Mouse (Mus musculus) gastrocnemius, postnatal 25 days (tissue): ENCODE measurements around the gene Ambp. TPM values are rescaled to one million over a fixed set of nuclear protein-coding genes. Genes with fewer than 3 reads are reported as not detected.

Experiments
- DNase-seq: peaks from one replicate; pipeline ENCODE4 v3.0.0; 2022
- long read RNA-seq, 2 experiments: library from polyadenylated mRNA; stranded (forward); transcript quantifications; one replicate each; pipeline ENCODE4 v2.0.0; 2021
- total RNA-seq, 2 experiments: library from RNA; stranded (reverse); gene quantifications; 1 replicate in 1 of 2; 2 replicates in 1 of 2; pipeline ENCODE4 v1.2.3; 2021

The Ambp gene
- total RNA-seq: not detected
- long read RNA-seq, experiment 1: 0 reads
- long read RNA-seq, experiment 2: 0 reads

GRCm38 (mm10) chr4:63154699-63155098 lies at the start of gene Ambp:
Gene Ambp (minus strand): TSS chr4:63154799.
- DNase-seq: no peak

DNA sequence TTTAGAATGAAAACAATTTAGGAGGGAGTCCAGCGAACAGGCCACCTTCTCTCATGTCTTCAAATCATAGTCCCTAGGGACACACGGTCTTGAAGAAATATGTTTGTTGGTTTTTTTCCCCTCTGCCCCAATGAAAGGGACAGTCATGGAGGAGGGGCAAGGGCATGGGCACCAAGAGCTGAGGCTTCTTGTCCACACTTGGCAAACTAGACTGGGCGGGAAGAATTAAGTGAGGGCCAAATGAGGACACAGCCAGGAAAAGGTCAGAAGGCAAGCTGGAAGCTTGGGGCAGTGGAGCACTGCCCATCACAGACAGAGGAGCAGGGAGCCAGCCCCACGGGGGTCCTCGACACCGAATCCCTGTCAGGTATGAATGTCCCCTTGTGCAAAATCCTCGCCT lies 49.3 kb upstream of the Ambp start:
- DNase-seq: no peak

DNA sequence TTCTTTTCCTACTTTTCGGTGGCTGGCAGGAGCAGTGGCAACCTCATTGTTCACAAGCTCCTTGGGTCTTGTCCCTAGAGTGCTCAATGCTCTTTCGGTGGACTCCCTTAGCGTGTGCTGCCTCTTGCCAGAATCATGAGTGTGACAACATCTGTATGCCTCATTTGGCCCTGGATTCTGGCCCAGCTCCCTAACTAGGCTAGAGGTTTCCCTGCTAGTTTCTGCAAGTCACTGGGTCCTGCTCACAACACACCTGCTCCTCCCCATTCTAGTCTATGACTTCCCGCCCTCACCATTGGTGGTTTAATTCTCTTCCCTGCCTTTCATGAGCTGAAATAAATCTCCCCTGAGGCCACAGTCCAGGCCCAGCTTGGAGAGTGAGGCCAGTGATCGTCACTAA lies 44.8 kb upstream of the Ambp start:
- DNase-seq: no peak

- no peak for DNase-seq
Measured at GRCm38 (mm10) chr4:63194366-63194765, 39.8 kb upstream of the Ambp start.

DNA sequence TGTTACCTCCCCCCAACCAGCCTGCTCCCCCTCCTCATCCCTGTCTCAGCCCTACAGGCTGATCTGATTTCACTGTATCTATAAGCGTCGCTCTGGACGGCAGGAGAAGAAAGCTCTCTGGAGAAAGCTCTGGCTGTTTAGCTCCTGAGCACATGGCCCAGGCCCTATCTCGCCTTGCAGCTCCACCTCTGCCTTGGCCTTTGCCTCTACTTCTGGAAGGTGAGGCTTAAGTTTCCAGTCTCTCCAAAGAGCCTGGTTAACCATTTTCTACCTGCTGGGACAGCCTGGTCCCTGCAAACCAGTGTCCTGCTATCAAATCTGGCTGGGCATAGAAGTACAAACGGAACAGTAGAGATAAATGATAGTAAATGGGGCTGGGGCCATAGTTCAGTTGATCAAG lies 37.0 kb upstream of the Ambp start:
- DNase-seq: no peak

DNA sequence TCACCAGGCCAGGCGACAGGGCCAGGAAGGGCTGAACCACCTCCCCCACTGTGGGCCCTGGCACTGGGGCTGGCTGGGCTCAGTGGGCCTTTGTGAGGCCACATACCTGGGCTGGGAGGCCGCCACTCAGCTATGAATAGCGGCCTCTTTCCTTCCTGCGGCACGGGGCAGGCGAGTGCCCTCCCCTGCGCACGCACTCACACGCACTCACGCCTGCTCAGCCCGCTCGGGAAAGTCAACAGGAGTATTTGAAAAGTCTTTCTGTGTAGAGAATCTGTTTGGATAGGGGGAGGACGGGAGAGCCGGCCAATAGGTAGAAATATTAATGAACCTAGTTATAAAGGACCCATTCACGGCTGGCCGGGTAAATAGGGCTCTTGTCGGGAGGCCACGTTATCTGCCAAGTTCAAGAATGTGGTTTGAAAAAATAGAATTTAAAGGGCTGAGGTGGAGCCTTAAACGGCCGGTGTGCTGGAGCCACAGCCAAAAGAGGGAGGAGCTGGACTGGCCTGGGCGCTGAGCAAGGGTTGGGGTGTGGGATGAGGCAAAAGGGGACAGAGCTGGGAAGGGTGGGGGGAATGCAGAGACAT lies 31.8 kb upstream of the Ambp start:
- no peak for DNase-seq

- no peak for DNase-seq
Measured at GRCm38 (mm10) chr4:63181556-63181955, 27.0 kb upstream of the Ambp start.

DNA sequence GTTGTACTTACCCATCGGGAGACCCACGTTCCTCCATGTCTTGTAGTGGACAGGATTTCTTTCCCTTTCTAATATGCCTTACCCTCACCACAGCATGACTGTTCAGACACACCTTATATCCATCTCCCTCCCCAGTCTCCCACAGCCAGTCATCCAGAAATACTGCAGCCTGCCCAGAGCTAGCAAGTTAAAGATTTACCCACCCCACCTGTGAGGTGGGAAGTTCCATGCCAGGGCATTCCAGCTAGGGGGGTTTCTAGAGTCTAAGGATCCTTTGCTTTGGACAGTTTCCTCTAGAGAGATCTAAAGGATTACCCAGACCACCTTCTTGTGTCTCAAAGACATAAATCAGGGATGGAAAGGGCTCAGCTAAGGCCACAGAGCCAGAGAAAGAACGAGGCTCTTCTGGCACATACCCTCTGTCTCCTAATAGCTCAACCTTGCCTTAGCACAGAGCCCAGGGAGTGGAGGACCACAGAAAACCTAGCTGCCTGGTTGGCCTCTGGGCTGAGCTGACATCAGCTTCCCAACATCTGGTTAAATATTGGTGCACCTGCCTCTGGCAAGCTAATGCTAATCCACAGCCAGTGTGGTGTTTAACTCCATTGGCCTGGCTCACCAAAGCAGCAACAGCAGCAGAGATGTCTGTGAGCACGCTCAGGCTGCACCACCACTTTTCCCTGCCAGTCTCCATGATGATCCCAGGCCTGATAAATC lies 17.5 kb upstream of the Ambp start, which contains the start of gene Kif12:
TSS of gene Kif12 (minus strand) at position 163 of the 717 bp plus-strand sequence.
- DNase-seq: no peak

DNA sequence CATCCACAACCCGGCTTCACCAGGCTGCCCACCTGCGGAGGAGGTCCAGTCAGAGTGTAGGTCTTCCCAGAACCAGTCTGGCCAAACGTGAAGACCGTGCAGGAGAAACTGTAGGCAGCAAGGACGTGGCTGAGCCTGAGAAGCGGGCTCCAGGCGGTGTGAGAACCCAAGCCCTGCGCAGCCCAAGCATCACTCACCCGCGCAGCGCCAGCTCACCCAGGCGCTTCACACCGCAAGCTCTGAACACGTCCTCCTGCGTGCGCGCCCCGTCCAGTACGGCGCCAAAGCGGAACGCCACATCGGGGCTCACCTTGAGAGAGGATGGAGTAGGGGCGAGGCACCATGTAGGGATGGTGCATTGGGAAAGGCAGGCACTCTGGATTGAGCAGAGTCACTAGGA lies 16.5 kb upstream of the Ambp start:
- DNase-seq: no peak

DNA sequence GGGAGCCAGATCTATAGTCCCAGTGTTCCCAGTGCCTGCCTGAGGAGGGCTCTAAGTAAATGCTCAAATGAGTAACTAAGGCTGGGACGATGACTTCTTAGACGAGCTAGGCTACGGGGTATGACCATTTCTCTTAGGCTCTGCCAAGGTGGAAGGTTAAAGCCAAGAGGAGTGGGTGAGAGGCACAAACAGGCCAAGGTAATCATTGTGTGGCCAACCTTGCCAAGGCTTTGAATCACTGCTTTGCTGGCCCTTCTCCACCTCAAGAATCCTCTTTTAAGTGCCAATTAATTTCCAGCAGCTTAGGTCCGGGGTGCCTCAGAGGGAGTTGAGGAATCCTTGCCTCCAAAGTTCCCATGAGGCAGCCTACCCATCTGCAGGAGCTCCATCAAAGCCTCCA lies 15.5 kb upstream of the Ambp start:
- no peak for DNase-seq

DNA sequence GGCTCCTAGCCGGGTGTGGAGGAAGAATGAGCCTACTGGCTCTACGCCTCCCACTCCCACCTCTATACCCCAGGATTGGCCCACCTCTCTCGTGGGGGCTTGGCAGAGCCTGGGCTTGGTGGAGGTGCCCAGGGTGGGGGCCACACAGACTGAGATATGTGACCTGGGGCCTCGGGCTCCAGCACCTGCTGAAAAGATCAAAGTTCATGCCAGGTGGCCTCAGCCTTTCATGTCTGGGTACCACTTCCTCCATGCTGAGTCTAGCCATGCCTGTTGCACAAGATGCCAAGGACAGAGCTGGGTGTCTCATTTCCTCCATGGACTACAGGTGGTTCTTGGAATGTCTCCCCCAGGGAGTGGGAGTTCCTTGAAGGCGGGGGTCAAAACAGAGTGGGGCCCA lies 11.7 kb upstream of the Ambp start:
- no peak for DNase-seq

GRCm38 (mm10) chr4:63165636-63166035 lies 11.0 kb upstream of the Ambp start:
- no peak for DNase-seq

- DNase-seq: peak; percentile 64
Measured at GRCm38 (mm10) chr4:63158961-63159592, 4.5 kb upstream of the Ambp start.

GRCm38 (mm10) chr4:63158192-63158591 lies 3.6 kb upstream of the Ambp start:
- DNase-seq: no peak

GRCm38 (mm10) chr4:63156726-63157634 lies 2.4 kb upstream of the Ambp start:
- no peak for DNase-seq

DNA sequence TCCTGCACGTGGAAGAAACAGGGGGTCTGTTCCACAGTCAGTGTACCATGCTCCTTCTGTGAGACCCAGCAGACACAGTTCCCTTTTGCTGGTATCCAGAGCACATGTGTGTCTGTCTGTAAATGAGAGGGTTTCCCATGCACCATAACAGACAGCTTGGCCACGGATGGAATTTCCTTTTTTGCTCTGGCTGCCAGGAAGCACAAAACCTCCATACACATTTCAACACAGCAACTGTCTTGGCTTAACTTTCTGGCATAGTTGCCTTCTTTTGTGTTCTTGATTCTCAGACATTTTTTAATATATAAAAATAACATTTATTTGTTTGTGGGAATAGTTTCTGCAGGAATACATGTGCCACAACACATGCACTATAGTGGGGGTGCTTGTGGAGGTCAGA lies 997 bp upstream of the Ambp start:
- DNase-seq: no peak

GRCm38 (mm10) chr4:63154028-63154427 lies 571 bp downstream of the Ambp start:
- DNase-seq: no peak

DNA sequence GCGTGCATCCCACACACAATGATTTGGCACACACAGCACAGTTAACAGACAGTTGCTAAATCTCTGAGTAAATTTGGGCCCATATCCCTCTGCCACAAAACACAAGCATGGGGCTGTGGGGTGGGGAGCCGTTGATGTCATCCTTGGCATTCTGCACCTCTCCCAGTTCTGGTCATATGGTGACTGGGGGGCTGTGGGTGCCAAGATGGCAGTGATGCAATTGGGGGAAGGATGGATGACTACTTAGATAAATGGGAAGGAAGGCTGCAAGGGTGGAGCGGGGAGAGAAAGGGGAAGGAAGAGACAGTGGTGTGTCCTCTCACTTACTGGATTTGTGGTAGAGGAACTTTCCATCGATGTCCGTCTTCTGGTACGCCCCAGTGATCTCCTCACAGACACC lies 3.5 kb downstream of the Ambp start:
- DNase-seq: no peak

DNA sequence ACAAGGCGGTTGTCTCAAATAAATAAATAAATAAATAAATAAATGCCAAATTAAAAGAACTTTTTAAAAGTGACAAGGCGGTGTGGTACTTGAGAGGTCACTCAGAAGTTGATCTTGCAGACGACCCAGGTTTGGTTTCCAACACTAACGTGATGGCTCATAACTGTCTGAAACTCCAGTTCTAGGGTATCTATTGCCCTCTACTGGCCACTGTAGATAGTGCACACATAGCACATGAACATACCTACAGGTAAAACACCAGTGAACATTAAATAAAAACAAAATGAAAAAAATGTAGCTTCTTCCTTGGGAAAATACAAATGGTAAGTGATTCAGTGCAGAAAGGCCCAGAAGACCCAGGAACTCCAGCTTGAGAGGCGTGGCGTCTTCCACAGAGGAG lies 7.3 kb downstream of the Ambp start:
- no peak for DNase-seq

DNA sequence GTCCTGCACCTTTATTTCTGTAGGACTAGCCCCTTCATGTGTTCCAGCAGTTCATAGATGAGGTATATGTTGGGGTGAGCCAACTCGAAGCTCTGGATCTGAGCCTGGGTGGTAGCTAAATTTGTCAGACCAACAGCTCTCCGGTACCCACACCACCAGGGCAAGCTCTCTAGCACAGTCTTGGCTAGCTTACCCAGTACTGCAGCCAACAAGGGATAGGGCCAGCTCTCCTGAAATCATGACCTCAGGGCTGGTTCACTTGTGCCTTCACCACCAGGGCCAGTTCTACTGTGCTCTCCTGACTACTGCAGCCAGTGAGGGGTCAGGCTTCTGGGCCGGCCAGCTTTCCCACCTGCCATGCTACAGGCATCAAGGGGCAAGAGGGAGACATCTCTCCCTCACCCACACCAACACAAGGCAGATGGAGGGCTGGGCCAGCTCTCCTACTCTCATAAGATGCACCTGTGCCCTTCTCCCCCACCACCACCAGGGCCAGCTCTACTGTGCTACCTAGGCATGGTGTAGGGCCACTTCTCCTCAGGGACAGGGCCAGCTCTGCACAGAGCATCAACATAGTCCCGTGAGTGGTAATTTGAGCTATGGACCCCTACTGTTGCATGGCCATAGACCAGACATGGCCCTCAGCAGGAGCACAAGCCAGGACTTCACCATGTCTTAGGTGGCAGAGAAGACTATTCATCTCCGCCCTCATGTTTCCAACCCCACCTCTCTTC lies 24.5 kb downstream of the Ambp start:
- peak; percentile 66 for DNase-seq

DNA sequence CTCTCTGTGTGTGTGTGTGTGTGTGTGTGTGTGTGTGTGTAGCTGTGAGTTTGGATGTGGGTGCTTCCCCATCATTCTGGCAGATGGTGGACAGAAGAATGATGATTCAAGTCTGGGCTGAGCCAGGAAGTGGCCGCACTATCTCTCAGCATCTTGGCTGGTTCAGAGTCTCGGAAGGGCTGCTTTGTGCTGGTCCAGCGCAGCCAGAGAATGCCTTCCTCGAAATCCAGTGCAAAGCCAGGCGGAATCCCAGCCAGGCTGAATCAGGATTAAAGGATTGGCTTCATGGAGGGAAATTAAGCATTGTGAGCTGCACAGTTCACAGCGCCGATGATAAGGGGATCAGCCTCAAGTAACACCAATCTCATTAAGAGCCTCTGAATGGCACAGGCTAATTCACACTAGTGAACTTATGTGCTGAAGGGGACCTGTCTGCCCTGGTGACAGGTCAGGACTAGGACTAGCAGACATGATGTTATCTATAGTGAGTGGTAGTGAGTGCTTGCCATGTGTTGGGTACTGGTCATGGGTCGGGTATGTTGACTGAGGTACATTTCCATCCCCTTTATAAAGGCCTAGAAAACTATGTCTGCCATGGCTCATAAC lies 29.6 kb downstream of the Ambp start:
- no peak for DNase-seq
